Mouse (Mus musculus): ENCODE data around the gene 4933421I07Rik. TPM values are rescaled to one million over a fixed set of nuclear protein-coding genes. Genes with fewer than 3 reads are reported as not detected.

Gene 4933421I07Rik
- not detected for polyA plus RNA-seq (2015; fragmentation: Illumina TruSeq; extraction: RNeasy Lipid Tissue Mini Kit (QIAGEN cat#74804); ENCODE audit: low read depth, low replicate concordance)

DNA sequence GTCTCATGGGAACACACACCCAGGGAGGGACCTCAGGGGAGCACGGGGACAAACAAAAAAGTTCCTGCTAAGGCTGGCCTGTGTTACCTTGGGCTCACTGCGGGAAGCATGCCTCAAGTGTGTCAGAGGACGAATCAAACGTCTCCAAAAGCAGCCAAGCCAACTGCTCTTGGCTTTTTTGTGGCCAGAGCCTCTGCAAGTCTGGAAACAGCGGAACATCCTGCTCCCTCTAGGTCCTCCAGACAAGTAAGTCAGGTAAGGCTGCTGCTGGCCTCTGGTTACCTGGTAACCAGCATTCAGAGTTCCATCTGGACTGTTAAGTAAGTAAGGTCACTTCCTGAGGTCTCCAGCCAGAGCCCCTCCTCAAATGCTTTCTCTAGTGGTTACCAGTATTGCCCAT is at the start of gene 4933421I07Rik:
Gene 4933421I07Rik, minus strand, starts transcription at position 271 of the 400 bp plus-strand sequence.

Other genes starting within 250 kb of the 4933421I07Rik start
- not detected for gene Vmn2r61, start 188.1 kb downstream of the 4933421I07Rik start, polyA plus RNA-seq (2015; fragmentation: Illumina TruSeq; extraction: RNeasy Lipid Tissue Mini Kit (QIAGEN cat#74804); ENCODE audit: low read depth, low replicate concordance)
- gene Zfp141, start 57.6 kb upstream of the 4933421I07Rik start, polyA plus RNA-seq (2015; fragmentation: Illumina TruSeq; extraction: RNeasy Lipid Tissue Mini Kit (QIAGEN cat#74804); ENCODE audit: low read depth, low replicate concordance) = 10.1 TPM
- gene Gm21028, start 130.5 kb upstream of the 4933421I07Rik start, polyA plus RNA-seq (2015; fragmentation: Illumina TruSeq; extraction: RNeasy Lipid Tissue Mini Kit (QIAGEN cat#74804); ENCODE audit: low read depth, low replicate concordance) = not detected
- gene Zfp977, start 144.4 kb upstream of the 4933421I07Rik start, polyA plus RNA-seq (2015; fragmentation: Illumina TruSeq; extraction: RNeasy Lipid Tissue Mini Kit (QIAGEN cat#74804); ENCODE audit: low read depth, low replicate concordance) = 1.1 TPM
- 2.1 TPM for gene Zfp976, start 194.5 kb upstream of the 4933421I07Rik start, polyA plus RNA-seq (2015; fragmentation: Illumina TruSeq; extraction: RNeasy Lipid Tissue Mini Kit (QIAGEN cat#74804); ENCODE audit: low read depth, low replicate concordance)
- gene Zfp975, start 244.6 kb upstream of the 4933421I07Rik start, polyA plus RNA-seq (2015; fragmentation: Illumina TruSeq; extraction: RNeasy Lipid Tissue Mini Kit (QIAGEN cat#74804); ENCODE audit: low read depth, low replicate concordance) = 6.6 TPM